Mouse (Mus musculus) thymus, adult 18-20 months (tissue): ENCODE data around the gene Sae1.
A peak's percentile ranks its signal among the peaks of the same experiment; 100 is the strongest.

ENCODE experiments used
- DNase-seq, 2 experiments: peaks; one replicate each; pipeline ENCODE4 v3.0.0; 2022; ENCODE audit warnings: mixed read lengths in 2 of 2

Sae1 gene

DNA sequence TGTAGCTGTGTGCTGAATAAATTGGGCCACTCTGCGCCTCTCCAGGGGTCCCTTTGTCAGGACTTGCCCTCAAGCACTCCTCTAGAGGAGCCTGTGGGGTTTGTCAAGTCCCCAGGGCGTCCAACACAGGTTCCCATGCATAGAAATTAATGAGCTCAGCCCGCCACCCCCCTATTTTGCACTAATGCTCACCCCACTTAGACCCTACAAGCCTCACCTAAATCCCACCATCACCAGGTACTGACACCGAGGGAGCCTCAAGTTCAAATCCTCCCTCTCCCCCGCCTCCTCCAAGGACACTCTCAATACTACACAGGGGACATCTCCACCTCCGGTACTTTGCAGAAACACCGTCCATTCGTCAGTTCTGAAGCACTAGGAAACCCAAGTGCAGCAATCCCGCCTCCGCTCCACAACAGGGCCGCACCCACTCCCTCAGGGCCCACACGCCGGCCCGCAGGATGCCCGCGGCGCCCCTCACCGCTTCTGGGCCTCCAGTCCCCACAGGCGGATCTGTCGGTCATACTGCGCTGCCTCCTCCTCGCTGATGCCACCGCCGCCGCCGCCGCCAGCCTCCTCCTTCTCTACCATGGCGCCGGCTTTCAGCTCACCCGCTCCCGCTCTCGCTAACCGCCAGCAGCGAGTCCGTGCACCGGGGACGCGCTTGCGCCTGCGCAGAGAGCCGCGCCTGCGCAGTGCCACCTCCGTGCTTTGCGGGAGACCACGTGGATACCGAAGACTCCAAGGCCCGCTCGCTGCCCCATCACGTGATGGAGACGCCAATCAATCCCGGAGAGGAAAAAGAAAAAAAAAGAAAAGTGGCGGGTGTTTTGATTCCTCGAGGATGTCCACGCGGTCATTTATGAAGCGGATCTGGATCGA lies at the start of gene Sae1:
Sae1 (minus strand) TSS at position 647 of the 882 bp plus-strand sequence.
- DNase-seq = peak; percentile 92 to 94

DNA sequence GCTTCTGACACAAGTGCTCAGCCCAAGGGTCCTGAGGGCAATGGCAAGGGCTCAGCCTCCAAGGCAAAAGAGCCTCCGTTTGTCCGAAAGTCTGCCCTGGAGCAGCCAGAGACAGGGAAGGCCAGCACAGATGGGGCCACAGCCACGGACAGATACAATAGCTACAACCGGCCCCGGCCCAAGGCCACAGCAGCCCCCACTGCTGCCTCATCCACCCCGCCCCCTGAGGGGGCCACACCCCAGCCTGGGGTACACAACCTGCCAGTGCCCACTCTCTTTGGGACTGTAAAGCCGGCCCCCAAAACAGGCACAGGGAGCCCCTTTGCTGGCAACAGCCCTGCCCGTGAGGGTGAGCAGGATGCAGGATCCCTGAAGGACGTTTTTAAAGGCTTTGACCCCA lies 47.5 kb upstream of the Sae1 start:
- no peak for DNase-seq

DNA sequence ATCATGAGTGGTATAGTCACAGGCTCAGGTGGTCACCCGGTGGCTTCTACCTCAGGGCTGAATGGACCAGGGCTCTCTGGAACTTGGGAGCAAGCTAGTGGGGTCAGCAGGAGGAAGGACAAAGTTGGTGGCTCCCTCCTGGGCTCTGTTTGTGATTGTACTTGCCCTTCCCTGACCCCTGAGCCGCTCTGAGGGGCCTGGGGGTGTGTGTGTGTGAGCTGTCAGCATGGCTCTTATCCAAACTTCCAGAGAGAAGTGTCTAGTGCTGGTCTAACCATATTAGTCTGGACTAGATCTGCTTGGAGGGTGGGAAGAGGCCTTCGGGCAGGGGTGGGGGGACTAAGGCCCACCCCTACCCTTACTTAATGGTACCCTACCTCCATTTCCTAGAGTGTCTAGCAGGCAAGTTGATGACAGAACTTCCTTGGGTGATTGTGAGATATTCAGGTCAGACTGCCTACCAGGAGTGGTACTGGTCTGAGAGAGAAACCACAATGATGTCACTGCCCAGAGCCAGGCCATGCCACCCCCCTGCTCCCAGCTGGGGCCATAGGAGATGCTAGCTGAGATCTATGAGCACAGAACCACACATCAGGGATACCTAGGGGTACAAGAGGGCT lies 45.9 kb upstream of the Sae1 start:
- DNase-seq = no peak

- peak in 1 of 2 experiments; percentile 44 for DNase-seq
These were observed 38.6 kb upstream of the Sae1 start for GRCm38 (mm10) chr7:16426129-16426729.

DNA sequence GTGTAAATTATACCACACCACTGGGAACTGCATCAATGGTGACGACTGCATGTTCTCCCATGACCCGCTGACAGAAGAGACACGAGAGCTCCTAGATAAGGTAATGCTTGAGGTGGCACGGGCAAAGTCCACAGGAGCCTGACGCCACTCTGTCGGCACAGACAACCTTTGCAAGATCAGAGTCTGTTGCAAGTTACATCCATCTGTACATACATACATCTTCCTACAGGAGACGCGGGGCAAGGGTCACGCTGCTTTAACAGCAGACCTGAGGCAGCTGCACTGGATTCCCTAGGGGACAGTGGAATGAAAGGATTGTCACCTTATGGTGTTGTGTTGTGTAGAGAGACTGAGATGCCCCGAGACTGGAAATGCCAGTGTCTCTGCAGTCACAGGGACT lies 38.1 kb upstream of the Sae1 start:
- DNase-seq = no peak

GRCm38 (mm10) chr7:16423731-16424130 lies 36.1 kb upstream of the Sae1 start:
- no peak for DNase-seq

GRCm38 (mm10) chr7:16422222-16422856 lies 34.7 kb upstream of the Sae1 start:
- DNase-seq = no peak

DNA sequence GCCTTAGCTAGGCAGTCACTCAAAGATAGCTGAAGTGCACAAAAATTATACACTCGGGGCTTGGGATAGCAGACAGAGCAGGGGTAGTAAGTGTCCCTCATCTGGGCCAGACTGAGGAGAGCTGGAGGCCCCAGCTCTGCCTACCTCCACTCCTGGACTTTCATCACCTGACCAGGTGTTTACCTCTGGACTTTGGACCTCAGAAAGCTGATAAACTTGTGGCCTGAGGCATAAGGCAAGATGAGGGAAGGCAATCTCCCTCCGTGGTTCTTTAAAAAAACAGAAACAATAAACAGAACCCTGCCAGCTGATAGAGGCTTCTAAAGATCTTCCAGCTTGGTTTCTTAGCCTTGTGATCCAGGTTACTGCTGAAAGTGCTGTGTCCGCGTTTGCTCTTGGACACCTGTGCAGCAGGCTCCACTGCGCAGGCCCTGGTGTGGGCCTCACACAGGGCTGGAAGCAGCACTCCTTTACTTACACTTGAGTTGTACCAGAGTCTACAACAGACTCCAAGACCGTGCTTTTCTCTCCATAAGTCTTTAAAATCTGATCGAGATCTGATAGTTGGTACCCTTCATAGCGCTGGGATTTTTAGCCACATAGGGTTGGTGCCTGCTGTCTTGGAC lies 33.0 kb upstream of the Sae1 start:
- DNase-seq = no peak

- no peak for DNase-seq
These were observed 31.1 kb upstream of the Sae1 start for GRCm38 (mm10) chr7:16418713-16419112.

GRCm38 (mm10) chr7:16417141-16417771 lies 29.6 kb upstream of the Sae1 start:
- DNase-seq = no peak

DNA sequence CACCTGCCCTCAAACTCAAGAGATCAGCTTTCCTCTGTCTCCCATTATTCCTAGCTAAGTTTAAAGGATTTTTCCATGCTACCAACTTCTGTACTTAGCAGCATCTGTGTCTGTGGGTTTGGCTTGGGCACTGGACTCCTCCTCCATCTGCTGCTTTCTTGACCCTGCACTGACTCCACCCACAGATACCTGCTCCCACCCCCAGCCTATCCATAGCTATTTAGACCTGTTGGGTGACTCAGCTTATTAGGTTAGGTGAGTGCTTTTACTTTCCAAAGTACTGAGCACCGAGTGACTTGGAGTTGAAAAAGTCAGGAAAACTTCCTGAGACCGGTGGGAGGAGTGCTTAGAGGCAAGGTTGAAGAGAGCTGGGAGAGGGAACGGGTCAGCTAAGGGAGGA lies 27.8 kb upstream of the Sae1 start:
- no peak for DNase-seq

- no peak for DNase-seq
These were observed 25.3 kb upstream of the Sae1 start for GRCm38 (mm10) chr7:16412930-16413329.

DNA sequence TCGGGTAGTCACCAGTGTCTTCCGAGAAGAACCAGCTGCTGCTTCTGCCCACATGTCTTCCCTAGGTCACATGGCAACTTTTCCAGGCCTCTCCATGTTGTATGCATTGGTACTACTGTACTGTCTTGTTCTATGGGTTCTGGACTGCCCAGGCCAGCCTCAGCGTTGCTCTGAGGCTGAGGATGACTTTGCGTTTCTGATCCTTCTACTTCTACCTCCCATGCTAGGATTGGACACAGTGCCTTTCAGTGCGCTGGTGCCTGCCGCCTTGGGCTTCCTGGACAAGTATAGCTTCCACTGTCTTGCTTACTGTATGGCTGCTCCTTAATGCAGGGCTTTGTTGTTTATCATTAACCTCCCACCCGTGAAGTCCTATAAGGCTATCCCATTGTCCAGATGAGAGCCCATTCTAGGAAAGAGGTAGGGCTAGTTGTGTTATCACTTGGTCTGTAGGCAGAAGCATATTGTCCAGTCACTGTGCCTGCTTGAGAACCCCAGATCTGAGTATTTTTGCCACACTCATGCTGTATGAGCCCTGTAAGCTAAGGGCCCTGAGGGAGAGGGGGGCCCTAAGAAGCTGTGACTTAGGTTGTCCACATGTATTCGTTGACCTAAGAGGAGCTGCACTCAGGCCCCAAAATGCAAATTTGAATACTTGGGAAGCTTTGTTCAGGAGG lies 24.8 kb upstream of the Sae1 start:
- no peak for DNase-seq

DNA sequence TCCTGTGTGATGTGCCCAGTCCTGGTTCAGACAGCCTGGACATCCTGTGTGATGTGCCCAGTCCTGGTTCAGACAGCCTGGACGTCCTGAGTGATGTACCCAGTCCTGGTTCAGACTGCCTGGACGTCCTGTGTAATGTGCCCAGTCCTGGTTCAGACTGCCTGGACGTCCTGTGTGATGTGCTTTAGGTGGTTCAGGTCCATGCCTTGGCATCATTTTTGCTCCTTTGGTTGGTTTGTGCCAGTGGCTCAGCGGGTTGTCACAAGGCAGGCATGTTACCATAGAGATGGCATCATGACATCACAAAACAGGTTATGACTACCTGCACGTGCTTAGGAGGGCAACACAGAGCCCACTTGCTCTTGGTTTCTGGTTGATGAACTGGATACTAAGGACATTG lies 23.5 kb upstream of the Sae1 start:
- DNase-seq = no peak

DNA sequence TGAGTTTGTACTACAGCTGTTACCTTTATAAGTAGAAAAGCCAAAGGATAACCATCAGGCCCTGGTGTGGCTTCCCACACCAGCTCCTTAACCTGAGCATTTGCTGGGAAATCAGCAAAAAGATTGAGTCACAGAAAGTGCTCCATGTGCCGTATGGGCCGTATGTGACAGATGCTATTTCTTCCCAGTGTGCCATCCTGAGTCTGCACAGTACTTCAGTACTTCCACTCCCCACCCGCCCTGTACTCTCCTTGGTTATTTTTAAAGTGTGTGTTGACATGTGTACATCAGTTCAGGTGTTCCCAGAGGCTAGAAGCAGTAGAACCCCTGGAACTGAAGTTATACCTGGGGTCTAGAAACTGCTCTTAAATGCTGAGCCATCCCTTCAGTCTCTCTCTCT lies 19.4 kb upstream of the Sae1 start:
- no peak for DNase-seq

GRCm38 (mm10) chr7:16405516-16406351 lies 18.1 kb upstream of the Sae1 start:
- peak; percentile 36 to 65 for DNase-seq

- DNase-seq = peak in 1 of 2 experiments; percentile 55
These were observed 17.5 kb upstream of the Sae1 start for GRCm38 (mm10) chr7:16405073-16405455.

DNA sequence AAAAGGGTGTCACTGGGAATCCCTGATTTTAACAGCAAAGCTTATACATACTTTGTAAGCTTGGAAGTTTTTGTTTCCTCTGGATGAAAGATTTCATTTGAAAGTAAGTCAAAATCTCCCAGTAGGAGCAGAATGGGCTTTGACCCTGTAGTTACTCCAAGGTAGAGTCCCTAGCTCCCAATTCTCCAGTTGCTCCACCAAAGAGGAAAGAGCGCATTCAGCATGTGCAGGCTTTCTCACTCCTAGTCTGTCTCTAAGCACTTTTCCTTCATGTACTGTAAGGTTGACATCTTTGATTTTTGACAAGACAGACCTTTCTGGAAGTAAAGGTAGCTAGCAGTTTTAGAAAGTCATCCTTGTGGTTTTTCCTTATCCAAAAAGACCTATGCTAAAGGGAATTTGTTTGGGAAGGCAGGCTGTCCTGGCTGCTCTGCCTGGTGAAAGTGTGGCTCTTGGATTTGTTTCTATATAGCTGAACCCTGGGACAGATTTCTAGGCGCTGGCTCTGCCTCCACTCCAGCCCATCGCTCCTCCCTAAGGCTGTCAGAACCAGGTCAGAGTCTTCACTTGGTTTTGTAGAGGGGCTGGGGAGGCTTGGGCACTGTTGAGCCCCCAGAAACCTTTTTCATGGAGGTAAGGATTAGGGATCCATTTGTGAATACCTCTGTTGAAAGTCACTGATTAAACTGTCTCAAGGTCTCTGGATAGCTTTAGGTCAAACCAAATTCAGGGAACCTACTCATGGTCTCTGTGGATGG lies 16.9 kb upstream of the Sae1 start:
- DNase-seq = no peak

GRCm38 (mm10) chr7:16402968-16403948 lies 15.7 kb upstream of the Sae1 start:
- DNase-seq = peak in 1 of 2 experiments; percentile 46
